14 mouse cellular contexts compared by ENCODE assay signal in genomic region chr13:18827029-18827428, GRCm38 (mm10).
"Had no signal": no experiment of that assay in that cellular context is flagged by ENCODE, and none has a peak within 500 bp of the region (broad histone marks: within the 10 kb centered on the region; RNA-seq: fewer than 3 reads in every experiment).

No protein-coding gene starts in this region.

- H3K9me3 ChIP-seq: kidney, embryonic 15.5 days; limb, embryonic 10.5 days; midbrain, embryonic 15.5 days; neural tube, embryonic 12.5 days had no signal

- H3K4me1 ChIP-seq: kidney, embryonic 15.5 days; limb, embryonic 10.5 days; neural tube, embryonic 12.5 days had no signal

- H3K4me2 ChIP-seq: kidney, embryonic 15.5 days; midbrain, embryonic 11.5 days; midbrain, embryonic 15.5 days; neural tube, embryonic 12.5 days had no signal

- DNase-seq: kidney, adult 18-20 months; kidney, postnatal 14 days; lung, adult 2 months; lung, postnatal 36 days; thymus, adult 18-20 months; thymus, postnatal 14 days had no signal

- H3K4me3 ChIP-seq: kidney, embryonic 15.5 days; left cerebral cortex, adult 2 months; limb, embryonic 10.5 days; midbrain, embryonic 15.5 days; neural tube, embryonic 12.5 days had no signal

- H3K9ac ChIP-seq: kidney, embryonic 15.5 days; midbrain, embryonic 15.5 days; neural tube, embryonic 12.5 days had no signal

- H3K27ac ChIP-seq: kidney, embryonic 15.5 days; left cerebral cortex, adult 2 months; limb, embryonic 10.5 days; midbrain, embryonic 15.5 days; neural tube, embryonic 12.5 days; stomach, postnatal 0 days had no signal

- H3K36me3 ChIP-seq: midbrain, embryonic 15.5 days had no signal

- H3K27me3 ChIP-seq: kidney, embryonic 15.5 days; midbrain, embryonic 15.5 days; neural tube, embryonic 12.5 days had no signal

- ATAC-seq: lung, postnatal 0 days; midbrain, embryonic 15.5 days had no signal
